Mouse (Mus musculus) C2C12 (cell line): ENCODE measurements around the gene Magi1. TPM values are rescaled to one million over a fixed set of nuclear protein-coding genes. Genes with fewer than 3 reads are reported as not detected.
A peak's percentile ranks its signal among the peaks of the same experiment; 100 is the strongest.

Experiments used
- H3K27me3 ChIP-seq: one replicate; pipeline ENCODE4 v1.6.1; 2011; ENCODE audit not compliant: control insufficient read depth, insufficient read depth, insufficient read length
- H3K36me3 ChIP-seq: one replicate; pipeline ENCODE4 v1.6.1; 2011; ENCODE audit not compliant: control insufficient read depth, insufficient read depth
- H3K4me3 ChIP-seq: one replicate; pipeline ENCODE4 v1.5.1; 2011; ENCODE audit warnings: mild to moderate bottlenecking, control low read depth; ENCODE audit not compliant: poor library complexity, insufficient read depth, severe bottlenecking
- H3K79me2 ChIP-seq: one replicate; pipeline ENCODE4 v1.6.1; 2011; ENCODE audit not compliant: control insufficient read depth, insufficient read depth
- H3K79me3 ChIP-seq: one replicate; pipeline ENCODE4 v1.6.1; 2011; ENCODE audit warnings: low read depth, control low read depth
- H3ac ChIP-seq: one replicate; pipeline ENCODE3; 2011; ENCODE audit warnings: low read depth; ENCODE audit not compliant: control insufficient read depth, insufficient read length
- CEBPB ChIP-seq: IDR thresholded peaks from one replicate; pipeline ENCODE4 v1.6.1; 2011; ENCODE audit warnings: low read depth, mild to moderate bottlenecking, control low read depth, moderate library complexity
- CTCF ChIP-seq: IDR thresholded peaks from one replicate; pipeline ENCODE4 v1.5.1; 2011; ENCODE audit not compliant: control insufficient read depth, insufficient read depth, insufficient read length
- FOSL1 ChIP-seq: IDR thresholded peaks from one replicate; pipeline ENCODE4 v1.8.0; 2011; ENCODE audit warnings: mild to moderate bottlenecking, low read length; ENCODE audit not compliant: poor library complexity, insufficient read depth, severe bottlenecking
- MAX ChIP-seq: IDR thresholded peaks from one replicate; pipeline ENCODE4 v1.6.1; 2011; ENCODE audit warnings: mild to moderate bottlenecking, control low read depth
- MYOD1 ChIP-seq: IDR thresholded peaks from one replicate; pipeline ENCODE4 v1.6.1; 2011; ENCODE audit warnings: low read depth; ENCODE audit not compliant: control insufficient read depth, insufficient read length
- MYOG ChIP-seq: IDR thresholded peaks from one replicate; pipeline ENCODE4 v1.6.1; 2011; ENCODE audit not compliant: control insufficient read depth, insufficient read length; ENCODE audit errors: extremely low read depth
- USF1 ChIP-seq: IDR thresholded peaks from one replicate; pipeline ENCODE4 v1.6.1; 2011; ENCODE audit warnings: low read depth, mild to moderate bottlenecking, control low read depth, moderate library complexity
- polyA plus RNA-seq: library from polyadenylated mRNA; unstranded; fragments of >200 nt; fragmentation: generic; extraction: Trizol; gene quantifications from one replicate; pipeline ENCODE4 v1.2.1, GENCODE M21; 2012; ENCODE audit warnings: missing spikeins

Gene Magi1
- polyA plus RNA-seq, 1 experiment: 3.8 TPM

DNA sequence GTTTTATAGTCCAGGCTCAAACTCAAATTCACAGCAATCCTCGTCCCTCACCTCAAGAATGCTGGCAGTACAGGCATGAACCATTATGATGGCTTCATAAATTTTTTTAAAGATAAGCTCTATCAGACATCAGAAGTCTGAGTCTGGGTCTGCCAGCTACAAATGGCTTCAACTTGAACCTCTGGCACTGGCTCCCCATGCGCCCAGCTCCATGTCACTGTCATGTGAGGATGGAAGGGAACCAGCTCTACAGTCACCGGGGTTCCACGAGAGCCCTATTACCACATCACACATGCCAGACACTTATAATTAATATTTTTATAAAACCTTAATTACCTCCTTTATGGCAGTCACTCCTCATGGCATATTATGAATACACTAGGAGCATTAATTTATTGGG, 51.9 kb downstream of the Magi1 start:
- no peak overlapping the region for H3ac ChIP-seq
- H3K27me3 ChIP-seq: no peaks in the 10 kb centered on the region
- H3K36me3 ChIP-seq: no peaks in the 10 kb centered on the region
- no peak for TF ChIP-seq MYOG
- TF ChIP-seq FOSL1: no peak
- TF ChIP-seq CTCF: no peak
- TF ChIP-seq MYOD1: no peak
- no peak for TF ChIP-seq CEBPB
- TF ChIP-seq USF1: no peak
- no peak for TF ChIP-seq MAX
- H3K4me3 ChIP-seq: no peak overlapping the region
- peaks cover 60% of the 10 kb centered on the region for H3K79me2 ChIP-seq
- peaks cover 13% of the 10 kb centered on the region for H3K79me3 ChIP-seq

DNA sequence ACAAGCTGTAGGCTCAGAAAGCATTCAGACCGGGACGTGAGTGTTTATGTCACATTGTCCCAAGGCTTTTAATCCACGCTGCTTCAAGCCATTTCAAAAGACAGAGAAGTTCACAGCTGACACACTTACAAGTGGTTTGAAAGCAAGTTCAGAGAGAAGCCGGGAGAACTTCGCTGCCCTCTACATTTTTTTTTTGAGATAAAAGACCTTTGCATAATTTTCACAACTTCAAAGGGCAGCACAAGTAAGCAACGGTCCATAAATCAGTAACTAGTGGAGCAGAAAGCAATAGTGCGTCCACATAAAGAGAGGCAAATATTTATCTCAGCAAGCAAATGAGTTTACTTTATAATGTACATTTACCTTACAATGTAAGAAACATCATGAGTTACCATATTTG, 52.4 kb downstream of the Magi1 start:
- peaks cover 15% of the 10 kb centered on the region for H3K79me3 ChIP-seq
- H3K4me3 ChIP-seq: no peak overlapping the region
- peaks cover 59% of the 10 kb centered on the region for H3K79me2 ChIP-seq
- no peak for TF ChIP-seq MYOD1
- TF ChIP-seq CTCF: no peak
- TF ChIP-seq USF1: no peak
- TF ChIP-seq MYOG: no peak
- no peak for TF ChIP-seq CEBPB
- no peak for TF ChIP-seq MAX
- TF ChIP-seq FOSL1: no peak
- no peaks in the 10 kb centered on the region for H3K27me3 ChIP-seq
- no peak overlapping the region for H3ac ChIP-seq
- no peaks in the 10 kb centered on the region for H3K36me3 ChIP-seq

DNA sequence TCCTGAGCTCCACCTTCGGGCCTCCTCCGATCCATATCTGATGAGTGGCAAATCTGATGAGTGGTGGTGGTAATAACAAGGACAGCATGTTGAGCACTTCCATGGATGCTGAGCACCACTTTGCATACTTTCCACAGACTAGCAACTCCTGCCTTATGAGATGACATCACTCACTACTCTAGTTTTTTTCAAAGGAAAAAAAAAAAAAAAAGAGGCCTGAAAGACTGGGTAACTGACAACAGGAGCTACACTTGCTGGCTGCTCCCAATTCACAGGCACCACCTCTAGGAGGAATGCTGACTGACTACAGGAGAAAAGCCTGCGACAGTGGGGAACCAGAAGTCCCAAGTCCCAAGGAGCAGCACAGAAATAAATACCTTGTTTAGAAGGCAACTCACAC, 52.8 kb downstream of the Magi1 start:
- Histone ChIP-seq H3K79me2 (peaks cover 59% of the 10 kb centered on the region), H3K79me3 (peaks cover 15% of the 10 kb centered on the region), H3K27me3 (no peaks in the 10 kb centered on the region), H3ac (no peak overlapping the region), H3K36me3 (no peaks in the 10 kb centered on the region), H3K4me3 (no peak overlapping the region)
- TF ChIP-seq CTCF (no peak), MYOD1 (no peak), CEBPB (no peak), FOSL1 (no peak), MAX (no peak), MYOG (no peak), USF1 (no peak)

GRCm38 (mm10) chr6:94230129-94230528, 53.6 kb downstream of the Magi1 start:
- Histone ChIP-seq H3K79me2 (peaks cover 52% of the 10 kb centered on the region), H3K27me3 (no peaks in the 10 kb centered on the region), H3K36me3 (no peaks in the 10 kb centered on the region), H3K4me3 (no peak overlapping the region), H3ac (no peak overlapping the region), H3K79me3 (peaks cover 10% of the 10 kb centered on the region)
- TF ChIP-seq FOSL1: no peak
- TF ChIP-seq CTCF: no peak
- TF ChIP-seq MAX: no peak
- no peak for TF ChIP-seq MYOD1
- no peak for TF ChIP-seq CEBPB
- TF ChIP-seq MYOG: no peak
- no peak for TF ChIP-seq USF1

- peaks cover 51% of the 10 kb centered on the region for H3K79me2 ChIP-seq
- H3ac ChIP-seq: peak overlapping the region; percentile 62
- TF ChIP-seq MYOG (no peak), MYOD1 (no peak), FOSL1 (no peak), CEBPB (no peak), USF1 (no peak), CTCF (no peak), MAX (no peak)
- H3K79me3 ChIP-seq: peaks cover 14% of the 10 kb centered on the region
- no peaks in the 10 kb centered on the region for H3K27me3 ChIP-seq
- H3K36me3 ChIP-seq: no peaks in the 10 kb centered on the region
- H3K4me3 ChIP-seq: no peak overlapping the region
Measured at GRCm38 (mm10) chr6:94226262-94226661, 57.5 kb downstream of the Magi1 start.

DNA sequence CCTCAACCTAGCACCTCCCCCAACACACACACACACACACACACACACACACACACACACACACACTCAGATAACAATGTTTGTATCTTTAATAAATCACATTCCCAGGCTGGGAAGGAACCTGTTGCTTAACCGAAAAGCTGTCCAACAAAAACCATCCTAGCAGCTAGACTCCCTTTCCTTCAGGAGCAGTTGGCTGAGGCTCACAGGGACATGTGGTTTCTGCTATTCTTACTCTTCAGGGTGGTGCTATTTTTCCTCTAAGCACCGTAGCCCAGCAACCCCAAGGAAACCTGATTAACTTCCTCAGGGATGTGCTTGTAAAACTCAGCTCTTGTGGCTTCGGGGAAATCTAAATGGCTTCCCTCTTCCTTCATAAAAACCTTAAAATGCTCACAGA, 57.9 kb downstream of the Magi1 start:
- H3ac ChIP-seq: peak overlapping the region; percentile 35
- no peaks in the 10 kb centered on the region for H3K36me3 ChIP-seq
- H3K27me3 ChIP-seq: no peaks in the 10 kb centered on the region
- H3K4me3 ChIP-seq: no peak overlapping the region
- TF ChIP-seq FOSL1: no peak
- no peak for TF ChIP-seq MYOG
- TF ChIP-seq USF1: no peak
- TF ChIP-seq MAX: no peak
- no peak for TF ChIP-seq CTCF
- no peak for TF ChIP-seq CEBPB
- peaks cover 47% of the 10 kb centered on the region for H3K79me2 ChIP-seq
- H3K79me3 ChIP-seq: peaks cover 14% of the 10 kb centered on the region
